Mouse (Mus musculus) liver, embryonic 14.5 days (tissue): ENCODE results near the gene Hoxa6.

ENCODE experiments used
- CTCF ChIP-seq: IDR thresholded peaks from 2 replicates; pipeline ENCODE4 v1.5.1; 2016; ENCODE audit warnings: antibody characterized with exemption, low read depth, control low read depth
- EP300 ChIP-seq: IDR thresholded peaks from 2 replicates; pipeline ENCODE4 v1.6.1; 2016; ENCODE audit warnings: antibody characterized with exemption, low read depth

- no peak for TF ChIP-seq CTCF
- TF ChIP-seq EP300 = no peak
Measured at GRCm38 (mm10) chr6:52165441-52166370, 42.8 kb downstream of the Hoxa6 start.
